Mouse (Mus musculus) cerebellum, postnatal 10 days (tissue): ENCODE results near the gene B3galt4.
"Not testable (repeated sequence)": the region's sequence is repeated elsewhere in the genome, so short reads cannot be mapped to it uniquely, and the experiment has no call there.

Experiments
- DNase-seq, 2 experiments: peaks; one replicate each; pipeline ENCODE4 v3.0.0; 2021; ENCODE audit warnings: mixed read lengths in 2 of 2

The B3galt4 gene

DNA sequence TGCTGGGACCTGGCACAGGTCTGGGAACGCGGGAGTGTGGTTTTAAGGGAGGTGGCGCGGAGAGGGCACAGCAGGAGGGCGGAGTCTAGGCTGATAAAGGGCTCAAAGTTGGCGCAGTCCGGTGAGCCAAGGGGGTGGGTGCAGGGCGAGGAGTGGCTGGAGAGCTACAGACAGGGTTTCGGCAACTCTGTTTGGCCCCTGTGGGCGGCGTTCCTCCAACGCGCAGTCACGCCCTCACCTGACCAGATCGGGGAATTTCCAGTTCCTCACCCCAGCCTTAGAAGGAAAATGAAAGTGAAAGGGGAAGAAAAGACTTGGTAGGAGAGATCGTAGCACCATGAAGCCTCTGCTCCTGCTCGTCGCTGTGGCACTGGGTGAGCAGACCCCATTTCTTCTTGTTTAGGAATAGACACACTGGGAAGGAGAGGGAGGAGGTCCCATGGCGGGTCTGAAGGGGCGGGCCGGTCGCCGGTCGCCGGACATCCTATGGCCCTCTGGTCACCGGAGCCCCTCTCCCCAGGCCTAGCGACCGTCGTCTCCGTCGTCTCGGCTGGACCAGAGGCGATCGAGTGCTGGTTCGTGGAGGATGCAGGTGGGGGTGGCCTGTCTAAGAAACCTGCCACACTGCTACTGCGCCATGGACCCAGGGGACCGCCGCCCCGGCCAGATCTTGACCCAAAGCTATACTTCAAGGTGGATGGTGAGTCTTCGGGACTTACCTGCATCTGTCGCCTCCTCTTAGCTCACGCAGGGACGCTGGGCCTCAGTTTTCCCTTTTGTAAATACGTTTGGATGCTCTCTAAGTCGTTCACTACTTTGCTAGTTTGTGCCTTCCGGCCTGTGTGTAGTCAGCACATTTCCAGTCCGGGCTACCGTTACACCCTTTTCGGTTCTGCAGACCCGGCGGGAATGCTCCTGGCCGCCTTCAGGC is 31.7 kb downstream of the B3galt4 start:
- peak; percentile 75 for DNase-seq

DNA sequence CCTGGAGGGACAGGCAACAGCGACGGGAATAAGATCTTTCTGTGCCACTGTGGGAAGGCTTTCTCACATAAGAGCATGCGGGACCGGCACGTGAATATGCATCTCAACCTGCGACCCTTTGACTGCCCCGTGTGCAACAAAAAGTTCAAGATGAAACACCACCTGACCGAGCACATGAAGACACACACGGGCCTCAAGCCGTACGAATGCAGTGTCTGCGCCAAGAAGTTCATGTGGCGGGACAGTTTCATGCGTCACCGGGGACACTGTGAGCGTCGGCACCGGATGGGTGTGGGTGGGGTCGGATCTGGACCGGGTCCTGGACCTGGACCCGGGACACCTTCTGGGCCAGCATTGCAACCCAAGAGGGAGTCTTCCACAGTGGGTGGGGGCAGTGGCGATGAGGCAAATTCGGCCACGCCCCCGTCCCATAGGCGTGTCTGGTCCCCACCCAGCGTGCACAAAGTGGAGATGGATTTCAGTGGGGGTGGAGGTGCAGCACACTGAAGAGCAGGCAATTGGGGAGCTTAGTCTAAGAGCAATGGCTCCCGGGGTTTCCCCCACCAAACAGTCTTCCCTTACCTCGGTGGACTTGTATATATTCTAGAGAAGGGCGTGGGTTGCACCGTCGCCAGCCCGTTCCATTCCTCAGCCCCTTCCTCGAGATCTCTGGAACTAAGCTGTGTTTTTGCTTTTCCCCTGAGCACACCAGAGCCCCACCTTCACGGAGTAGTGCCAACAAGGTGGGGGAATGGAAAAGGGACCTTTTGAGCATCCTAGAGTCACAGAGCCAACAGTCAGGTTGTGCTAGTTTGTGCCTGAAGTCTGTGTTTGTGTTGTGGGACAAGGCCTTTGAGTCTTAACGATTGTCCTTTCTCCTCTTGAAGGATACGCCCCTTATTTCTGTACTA is 32.7 kb downstream of the B3galt4 start:
- DNase-seq = peak; percentile 36 to 43

DNA sequence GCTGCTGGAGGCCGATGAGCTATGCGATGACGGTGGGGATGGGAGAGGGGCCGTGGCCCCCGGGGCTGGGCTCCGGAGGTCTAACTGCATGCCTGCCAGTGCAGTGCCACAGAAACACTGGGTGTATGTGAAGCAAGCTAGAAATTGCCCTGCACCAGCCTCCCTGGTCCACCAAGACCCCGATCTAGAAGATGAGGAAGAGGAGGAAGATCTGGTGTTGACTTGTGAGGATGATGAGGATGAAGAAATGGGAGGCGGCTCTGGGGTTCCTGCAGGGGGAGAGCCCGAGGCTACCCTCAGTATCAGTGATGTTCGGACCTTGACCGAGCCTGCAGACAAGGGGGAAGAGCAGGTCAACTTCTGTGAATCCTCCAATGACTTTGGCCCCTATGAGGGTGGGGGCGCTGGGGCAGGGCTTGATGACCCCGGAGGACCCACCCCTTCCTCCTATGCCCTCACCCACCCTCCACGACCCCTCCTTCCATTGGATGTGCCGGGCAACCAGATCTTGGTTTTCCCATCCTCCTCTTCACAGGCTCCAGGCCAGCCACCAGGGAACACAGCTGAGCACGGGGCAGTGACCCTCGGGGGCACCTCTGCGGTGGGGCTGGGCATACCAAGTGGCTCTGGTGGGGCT is 33.5 kb downstream of the B3galt4 start:
- DNase-seq = peak in 1 of 2 experiments; percentile 19

DNA sequence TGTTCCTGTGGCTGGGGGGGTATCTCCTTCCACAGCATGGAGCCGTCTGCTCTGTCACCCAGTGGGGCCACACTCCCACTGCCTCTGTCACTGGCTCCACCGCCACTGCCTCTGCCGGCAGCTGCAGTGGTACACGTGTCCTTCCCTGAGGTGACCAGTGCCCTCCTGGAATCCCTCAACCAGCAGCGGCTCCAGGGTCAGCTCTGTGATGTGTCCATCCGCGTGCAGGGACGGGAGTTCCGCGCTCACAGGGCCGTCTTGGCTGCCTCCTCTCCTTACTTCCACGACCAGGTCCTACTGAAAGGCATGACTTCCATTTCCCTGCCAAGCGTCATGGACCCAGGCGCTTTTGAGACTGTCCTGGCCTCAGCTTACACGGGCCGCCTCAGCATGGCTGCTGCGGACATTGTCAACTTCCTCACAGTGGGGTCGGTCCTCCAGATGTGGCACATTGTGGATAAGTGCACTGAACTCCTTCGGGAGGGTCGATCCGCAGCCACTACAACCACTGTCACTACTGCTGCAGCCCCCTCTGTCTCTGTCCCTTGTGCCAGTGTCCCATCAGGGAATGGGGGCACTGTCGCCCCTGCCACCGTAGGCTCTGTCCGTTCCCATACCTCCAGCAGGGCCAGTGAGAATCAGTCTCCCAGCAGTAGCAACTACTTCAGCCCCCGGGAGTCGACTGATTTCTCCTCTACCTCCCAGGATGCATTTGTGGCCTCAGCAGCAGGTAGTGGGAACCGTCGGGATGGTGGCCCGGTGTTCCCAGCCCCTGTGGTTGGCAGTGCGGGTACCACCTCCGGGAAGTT is 34.2 kb downstream of the B3galt4 start:
- peak in 1 of 2 experiments; percentile 35 for DNase-seq

DNA sequence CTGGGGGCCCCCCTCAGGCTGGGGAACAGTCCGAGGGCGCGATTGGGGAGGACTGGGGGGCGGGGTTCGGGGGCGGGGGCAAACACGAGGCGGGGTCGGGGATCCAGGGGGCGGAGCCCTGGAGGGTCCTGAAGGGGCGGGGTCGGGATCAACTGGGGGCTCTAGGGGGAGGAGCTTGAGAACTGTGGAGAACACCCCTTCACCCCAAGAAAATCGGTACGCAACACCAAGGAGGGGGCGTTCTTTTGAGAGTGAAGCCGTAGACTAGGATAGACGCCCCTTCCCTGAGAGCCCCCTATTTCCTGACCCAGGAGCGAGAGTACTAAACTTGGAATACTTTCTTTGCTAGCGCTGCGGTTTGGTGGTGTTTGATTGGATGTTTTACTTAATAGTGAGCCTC is 35.0 kb downstream of the B3galt4 start:
- DNase-seq = no peak

DNA sequence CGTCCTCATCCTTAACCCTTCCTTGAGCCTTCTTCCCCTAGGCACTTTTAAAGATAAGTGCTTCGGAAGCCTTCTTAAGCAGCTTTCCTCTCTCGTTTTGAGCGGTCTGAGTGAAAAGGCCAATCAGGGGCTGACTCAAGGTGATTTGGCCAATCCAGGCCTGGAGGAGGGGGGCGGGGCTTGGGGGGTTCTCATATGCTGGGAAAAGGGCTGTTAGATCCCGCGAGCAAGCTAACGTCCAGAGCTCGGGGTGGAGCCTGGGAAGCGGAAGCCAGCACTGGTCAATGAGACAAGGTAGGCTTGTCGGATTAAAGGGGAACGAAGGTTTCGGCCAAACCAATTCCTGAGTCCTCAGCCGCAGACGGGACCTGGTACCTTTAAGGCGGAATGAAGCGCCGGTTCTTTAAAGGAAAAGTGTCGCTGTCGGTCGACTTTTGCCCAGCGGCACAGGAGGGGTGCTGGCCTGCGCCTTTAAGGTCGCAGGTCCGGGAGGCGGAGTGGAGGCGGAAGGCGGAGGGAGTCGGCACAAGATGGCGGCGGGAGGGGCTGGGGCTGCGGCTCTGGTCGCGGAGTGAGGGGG is 35.5 kb downstream of the B3galt4 start, which contains the start of the genes Tapbp and Zbtb22:
Gene Tapbp, plus strand, starts transcription at position 229 of the 580 bp plus-strand sequence.
Gene Zbtb22, plus strand, starts transcription at position 234 of the 580 bp plus-strand sequence.
- peak; percentile 98 to 99 for DNase-seq

DNA sequence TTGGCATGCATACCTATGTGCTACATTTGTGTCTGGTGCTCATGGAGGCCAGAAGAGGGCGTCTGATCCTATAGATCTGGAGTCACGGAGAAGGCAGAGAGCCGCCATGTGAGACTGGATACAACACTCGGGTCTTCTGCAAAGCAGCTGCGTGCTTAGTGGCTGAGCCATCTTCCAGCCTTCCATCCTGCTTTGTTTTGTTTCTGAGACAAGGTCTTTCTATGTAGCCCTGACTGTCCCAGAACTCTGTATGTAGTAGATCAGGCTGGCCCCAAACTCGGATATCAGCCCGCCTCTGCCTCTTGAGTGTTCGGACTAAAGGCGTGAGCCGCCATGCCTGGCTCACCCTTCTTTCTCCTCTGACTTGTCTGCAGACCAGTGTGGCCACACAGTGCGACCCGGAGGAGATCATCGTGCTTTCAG is 36.3 kb downstream of the B3galt4 start:
- DNase-seq = peak in 1 of 2 experiments; percentile 20

DNA sequence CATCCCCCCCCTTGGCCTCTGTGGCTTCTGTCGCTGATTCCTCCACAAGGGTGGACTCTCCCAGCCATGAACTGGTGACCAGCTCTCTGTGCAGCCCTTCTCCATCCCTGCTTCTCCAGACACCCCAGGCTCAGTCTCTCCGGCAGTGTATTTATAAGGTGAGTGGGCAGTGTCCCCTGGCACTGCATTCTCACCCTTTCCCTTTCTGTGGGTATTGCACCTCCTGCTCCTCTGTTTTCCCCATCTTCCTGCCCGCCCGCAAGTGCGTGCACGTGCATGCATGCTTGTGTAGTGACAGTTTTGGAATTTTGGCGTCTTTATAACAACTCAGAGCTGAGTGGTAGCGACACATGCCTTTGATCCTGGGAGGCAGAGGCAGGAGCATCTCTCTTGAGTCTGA is 37.4 kb downstream of the B3galt4 start:
- DNase-seq = no peak

DNA sequence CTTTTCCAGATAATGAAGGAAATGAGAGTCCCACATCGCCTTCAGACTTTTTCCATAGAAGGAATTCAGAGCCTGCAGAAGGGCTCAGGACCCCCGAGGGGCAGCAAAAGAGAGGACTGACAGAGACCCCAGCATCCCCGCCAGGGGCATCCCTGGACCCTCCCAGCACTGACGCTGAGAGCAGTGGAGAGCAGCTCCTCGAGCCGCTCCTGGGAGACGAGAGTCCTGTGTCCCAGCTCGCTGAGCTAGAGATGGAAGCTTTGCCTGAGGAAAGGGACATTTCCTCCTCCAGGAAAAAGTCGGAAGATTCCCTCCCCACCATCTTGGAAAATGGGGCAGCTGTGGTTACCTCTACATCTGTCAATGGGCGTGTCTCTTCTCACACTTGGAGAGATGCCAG is 38.0 kb downstream of the B3galt4 start:
- no peak for DNase-seq

DNA sequence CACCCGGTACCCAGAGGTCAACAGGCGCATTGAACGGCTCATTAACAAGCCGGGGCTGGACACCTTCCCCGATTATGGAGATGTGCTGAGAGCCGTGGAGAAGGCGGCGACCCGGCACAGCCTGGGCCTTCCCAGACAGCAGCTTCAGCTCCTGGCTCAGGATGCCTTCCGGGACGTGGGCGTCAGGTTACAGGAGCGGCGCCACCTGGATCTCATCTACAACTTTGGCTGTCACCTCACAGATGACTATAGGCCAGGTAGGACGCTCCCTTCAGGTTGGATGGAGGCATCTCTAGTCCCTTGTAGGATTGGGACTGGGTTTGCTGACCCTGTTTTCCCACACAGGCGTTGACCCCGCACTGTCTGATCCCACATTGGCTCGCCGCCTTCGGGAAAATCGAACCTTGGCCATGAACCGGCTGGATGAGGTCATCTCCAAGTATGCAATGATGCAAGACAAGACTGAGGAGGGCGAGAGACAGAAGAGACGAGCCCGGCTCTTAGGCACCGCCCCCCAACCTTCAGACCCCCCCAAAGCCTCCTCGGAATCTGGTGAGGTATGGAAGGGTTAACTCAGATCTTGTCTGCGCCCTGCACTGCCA is 39.4 kb downstream of the B3galt4 start:
- DNase-seq = no peak

DNA sequence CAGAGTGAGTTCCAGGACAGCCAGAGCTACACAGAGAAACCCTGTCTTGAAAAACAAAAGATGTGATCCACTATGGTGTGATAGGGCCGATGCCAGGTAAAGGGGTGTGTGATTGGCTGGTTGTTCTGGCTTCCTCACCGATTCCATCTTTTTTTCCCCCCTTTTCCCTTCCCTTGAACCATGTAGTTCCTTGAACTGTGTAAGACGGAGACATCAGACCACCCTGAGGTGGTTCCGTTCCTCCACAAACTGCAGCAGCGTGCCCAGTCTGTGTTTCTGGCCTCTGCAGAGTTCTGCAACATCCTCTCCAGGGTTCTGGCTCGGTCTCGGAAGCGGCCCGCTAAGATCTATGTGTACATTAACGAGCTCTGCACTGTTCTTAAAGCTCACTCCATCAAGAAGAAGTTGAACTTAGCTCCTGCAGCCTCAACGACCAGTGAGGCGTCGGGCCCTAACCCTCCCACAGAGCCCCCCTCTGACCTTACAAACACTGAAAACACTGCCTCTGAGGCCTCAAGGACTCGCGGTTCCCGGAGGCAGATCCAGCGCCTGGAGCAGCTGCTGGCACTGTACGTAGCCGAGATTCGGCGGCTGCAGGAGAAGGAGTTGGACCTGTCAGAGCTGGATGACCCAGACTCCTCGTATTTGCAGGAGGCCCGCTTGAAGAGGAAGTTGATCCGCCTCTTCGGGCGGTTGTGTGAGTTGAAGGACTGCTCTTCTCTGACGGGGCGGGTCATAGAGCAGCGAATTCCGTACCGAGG is 40.1 kb downstream of the B3galt4 start:
- DNase-seq = no peak

DNA sequence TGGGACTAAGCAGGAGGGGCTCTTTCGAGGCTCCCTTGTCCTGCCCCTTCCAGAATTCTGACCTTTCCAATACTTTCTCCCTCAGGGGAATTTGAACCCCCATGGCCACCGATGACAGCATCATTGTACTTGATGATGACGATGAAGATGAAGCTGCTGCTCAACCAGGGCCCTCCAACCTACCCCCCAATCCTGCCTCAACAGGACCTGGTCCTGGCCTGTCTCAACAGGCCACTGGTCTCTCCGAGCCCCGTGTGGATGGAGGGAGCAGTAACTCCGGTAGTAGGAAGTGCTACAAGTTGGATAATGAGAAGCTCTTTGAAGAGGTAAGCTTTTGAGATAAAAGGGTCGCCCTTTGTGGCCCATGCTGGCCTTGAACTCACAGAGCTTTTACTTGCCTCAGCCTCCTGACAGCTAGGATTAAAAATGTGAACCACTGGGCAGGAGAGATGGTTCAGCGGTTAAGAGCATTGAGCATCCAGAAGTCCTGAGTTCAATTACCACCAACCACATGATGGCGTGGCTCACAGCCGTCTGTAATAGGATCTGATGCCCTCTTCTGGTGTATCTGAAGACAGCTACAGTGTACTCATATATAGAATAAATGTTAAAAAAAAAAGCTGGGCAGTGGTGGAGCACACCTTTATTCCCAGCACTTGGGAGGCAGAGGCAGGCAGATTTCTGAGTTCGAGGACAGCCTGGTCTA is 40.8 kb downstream of the B3galt4 start:
- no peak for DNase-seq

DNA sequence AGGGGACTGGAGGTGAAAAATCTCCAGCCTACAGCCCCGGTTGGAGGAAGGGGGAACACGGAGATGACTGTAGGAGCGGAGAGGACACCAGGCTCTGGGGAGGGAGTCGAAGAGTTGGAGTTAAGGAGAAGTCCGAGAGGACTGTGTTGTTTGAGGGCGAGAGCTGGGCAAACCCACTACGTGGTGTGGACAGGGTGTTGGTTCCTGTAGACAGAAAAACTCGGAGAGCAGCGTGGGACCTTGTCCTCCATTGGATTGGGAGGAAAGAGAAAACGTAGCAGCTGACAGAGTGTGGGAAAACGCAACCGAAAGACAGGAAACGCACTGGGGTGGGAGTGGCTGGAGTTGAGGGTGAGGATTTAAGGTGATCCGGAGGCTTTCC is 41.4 kb downstream of the B3galt4 start:
- DNase-seq = no peak

DNA sequence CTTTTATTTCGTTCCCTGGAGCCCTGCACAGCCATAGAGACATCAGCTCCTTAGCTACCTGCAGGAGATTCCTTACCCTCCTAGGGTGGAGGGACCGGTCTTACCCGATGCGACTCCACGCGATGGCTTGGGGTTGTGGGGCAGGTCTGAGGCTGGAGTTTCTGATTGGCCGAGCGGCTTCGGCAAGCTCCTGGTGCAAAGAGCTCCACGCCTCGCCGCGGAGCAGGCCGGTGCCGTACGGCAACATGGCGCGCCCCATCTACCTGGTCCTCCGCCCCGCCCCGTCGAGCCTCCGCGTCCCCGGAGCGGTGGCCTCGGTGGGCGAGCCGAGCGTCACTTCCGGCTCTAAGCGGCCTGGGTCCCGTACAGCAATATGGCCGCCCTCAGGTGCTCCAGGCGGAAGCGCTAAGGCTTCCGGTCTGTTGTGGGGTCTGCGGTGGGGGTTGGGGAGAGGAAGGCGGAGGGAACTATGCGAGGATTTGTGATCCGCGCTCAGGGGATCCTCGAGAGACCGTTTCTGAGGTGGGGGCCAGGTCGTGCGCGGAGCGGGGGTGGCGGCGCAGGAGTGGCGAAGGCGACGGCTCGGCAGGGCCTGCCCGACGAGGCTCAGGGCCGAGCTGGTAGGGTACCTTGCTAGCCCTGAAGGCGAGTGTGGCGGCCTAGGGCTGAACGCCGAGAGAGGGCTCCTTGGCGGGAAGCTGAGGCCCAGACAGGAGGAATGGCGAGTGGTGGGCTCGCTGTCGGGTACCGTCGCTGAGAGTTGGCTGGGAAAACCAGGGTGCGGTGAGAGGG is 42.0 kb downstream of the B3galt4 start, which contains the start of gene Daxx:
Gene Daxx, plus strand, starts transcription at position 338 of the 792 bp plus-strand sequence.
- DNase-seq = peak; percentile 99 to 100

DNA sequence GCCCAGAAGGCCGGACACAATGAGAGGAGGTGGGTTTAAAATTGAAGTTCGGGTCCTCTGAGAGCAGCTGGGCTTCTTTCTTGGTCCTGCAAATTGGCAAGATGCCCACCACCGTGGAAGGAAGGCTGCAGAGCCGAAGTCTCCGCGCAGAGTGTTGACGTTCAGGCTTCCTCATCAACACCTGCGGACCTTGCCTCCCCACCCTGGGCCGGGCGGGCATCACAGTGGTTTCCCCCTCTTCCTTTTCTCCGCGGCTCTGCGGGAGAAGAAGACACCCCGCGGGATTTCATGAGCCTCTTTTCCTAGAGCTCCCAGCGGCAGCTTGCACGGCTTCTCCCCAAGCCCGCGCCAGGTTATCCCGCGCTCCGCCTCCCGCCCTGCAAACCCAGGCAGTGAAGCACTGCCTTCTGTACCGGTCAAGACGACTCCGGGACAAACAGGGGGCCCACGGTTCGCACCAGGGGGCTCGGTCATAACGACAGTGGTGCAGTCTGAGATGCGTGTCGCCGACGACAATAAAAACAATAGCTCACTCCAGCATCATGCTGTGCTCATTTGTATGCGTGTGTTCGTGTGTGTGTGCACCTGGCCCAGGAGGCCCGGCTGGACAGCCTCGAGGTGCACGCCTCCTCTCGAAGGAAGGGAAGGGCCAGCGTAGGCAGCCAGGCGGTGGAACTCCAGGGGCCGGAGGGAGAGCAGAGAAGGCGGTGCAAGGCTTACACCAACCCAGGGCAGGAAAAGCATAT is 42.8 kb downstream of the B3galt4 start:
- DNase-seq = peak; percentile 81 to 84

DNA sequence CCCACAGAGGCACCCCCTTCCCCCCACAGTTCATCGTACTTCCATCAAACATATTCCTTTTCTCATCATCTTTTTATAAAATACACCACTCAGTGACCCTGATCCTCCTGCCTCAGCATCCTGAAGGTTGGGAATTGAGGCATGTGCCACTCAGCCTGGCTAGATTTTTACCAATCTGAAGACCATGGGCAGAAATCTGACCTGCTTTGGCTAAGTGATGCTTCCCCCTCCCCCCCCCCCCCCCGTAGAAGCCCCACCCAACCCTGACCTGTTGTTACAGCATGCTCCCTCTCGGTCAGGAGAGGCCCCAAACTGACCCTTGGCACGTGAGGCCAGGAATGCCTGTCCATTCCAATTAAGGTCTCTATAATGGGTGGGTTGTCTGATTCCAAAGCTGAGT is 46.5 kb downstream of the B3galt4 start, which contains the start of gene Platr17:
Gene Platr17, plus strand, starts transcription at position 301 of the 400 bp plus-strand sequence.
- not testable (repeated sequence) for DNase-seq

DNA sequence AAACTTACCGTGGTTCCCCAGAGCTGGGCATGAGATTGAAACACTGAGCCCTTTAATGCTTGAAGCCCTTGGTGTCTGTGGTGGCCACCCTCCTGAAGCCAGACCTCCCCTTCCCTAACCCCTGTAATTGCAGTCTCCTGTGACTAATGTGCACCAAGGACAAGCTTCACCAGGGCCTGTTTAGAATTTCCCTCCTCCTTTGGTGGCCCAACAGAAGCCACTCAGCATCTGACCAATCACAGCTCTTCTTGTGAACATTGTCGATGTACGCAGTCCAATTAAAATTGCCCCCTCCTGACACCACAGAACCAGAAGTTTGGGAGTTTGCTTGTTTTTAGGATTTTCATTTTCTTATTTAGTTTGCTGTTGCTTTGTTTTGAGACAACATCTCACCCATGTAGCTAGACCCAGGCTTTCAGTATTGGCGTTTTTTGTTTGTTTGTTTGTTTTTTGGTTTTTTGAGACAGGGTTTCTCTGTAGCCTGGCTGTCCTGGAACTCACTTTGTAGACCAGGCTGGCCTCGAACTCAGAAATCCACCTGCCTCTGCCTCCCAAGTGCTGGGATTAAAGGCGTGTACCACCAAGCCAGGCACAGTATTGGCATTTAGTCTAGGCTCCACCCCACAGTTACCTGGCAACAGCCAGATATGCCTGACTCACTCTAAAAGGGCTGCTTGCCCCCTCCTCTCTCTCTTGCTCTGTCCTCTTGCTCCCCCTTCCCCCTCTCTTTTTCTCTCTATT is 47.2 kb downstream of the B3galt4 start:
- DNase-seq = not testable (repeated sequence)
